Mouse (Mus musculus) forebrain, embryonic 11.5 days (tissue): Measurements from ENCODE around the gene Cd300a. TPM values are rescaled to one million over a fixed set of nuclear protein-coding genes. Genes with fewer than 3 reads are reported as not detected.
A peak's percentile ranks its signal among the peaks of the same experiment; 100 is the strongest.

Experiments
- ATAC-seq: fragments of 200-750 bp; cut with Nextera tagmentation; replicated peaks from 2 replicates; pipeline ENCODE4 v1.8.0; 2017; ENCODE audit warnings: moderate TSS enrichment; ENCODE audit not compliant: low FRiP score
- DNase-seq: peaks from one replicate; pipeline ENCODE4 v3.0.0-alpha.2; 2017; ENCODE audit warnings: low spot score
- H3K27ac ChIP-seq: fragments of 300-500 bp; sonication (generic); 2 replicates; pipeline ENCODE4 v1.5.1; 2014; ENCODE audit warnings: low read depth, low read length
- H3K27me3 ChIP-seq: fragments of 300-500 bp; sonication (generic); 2 replicates; pipeline ENCODE4 v1.6.1; 2014; ENCODE audit warnings: mild to moderate bottlenecking, low read length, mixed read lengths; ENCODE audit not compliant: control insufficient read depth, insufficient read depth
- H3K36me3 ChIP-seq: fragments of 300-500 bp; sonication (generic); 2 replicates; pipeline ENCODE4 v1.6.1; 2014; ENCODE audit warnings: mild to moderate bottlenecking, low read length, moderate library complexity, mixed read lengths; ENCODE audit not compliant: control insufficient read depth, insufficient read depth
- H3K4me1 ChIP-seq: fragments of 300-500 bp; sonication (generic); replicated peaks from 2 replicates; pipeline ENCODE4 v1.6.1; 2014; ENCODE audit warnings: low read length, mixed read lengths; ENCODE audit not compliant: control insufficient read depth, insufficient read depth
- H3K4me2 ChIP-seq: fragments of 300-500 bp; sonication (generic); 2 replicates; pipeline ENCODE4 v1.6.1; 2014; ENCODE audit warnings: low read depth, mild to moderate bottlenecking, low read length, moderate library complexity, mixed read lengths; ENCODE audit not compliant: severe bottlenecking
- H3K4me3 ChIP-seq: fragments of 300-500 bp; sonication (generic); 2 replicates; pipeline ENCODE4 v1.5.1; 2014; ENCODE audit warnings: low read depth, low read length
- H3K9ac ChIP-seq: fragments of 300-500 bp; sonication (generic); 2 replicates; pipeline ENCODE4 v1.6.1; 2014; ENCODE audit warnings: low read length
- H3K9me3 ChIP-seq: fragments of 300-500 bp; sonication (generic); 2 replicates; pipeline ENCODE4 v1.6.1; 2016; ENCODE audit warnings: low read length, mixed read lengths; ENCODE audit not compliant: control insufficient read depth
- WGBS: fragments of 180-500 bp; shearing (Covaris S2); extraction: QIAGEN DNeasy Blood & Tissue Kit; methylation state at CpG from one replicate; pipeline ENCODE4 v1.1.7; 2014; 5-methylcytosine and 5-hydroxymethylcytosine counted together
- polyA plus RNA-seq: library from polyadenylated mRNA; unstranded; fragments of >200 nt; fragmentation: Nextera tagmentation; extraction: Ambion mirVana; gene quantifications from 2 replicates; pipeline ENCODE4 v1.2.1, GENCODE M21; 2014

The Cd300a gene
- 0.35 and 0.64 TPM in 2 replicates for polyA plus RNA-seq

GRCm38 (mm10) chr11:114889991-114890518 is at the start of gene Cd300a:
Cd300a (plus strand) TSS chr11:114890041.
- no peak within 1 kb of the TSS for H3K9ac ChIP-seq
- no peak for ATAC-seq
- no peaks in the 10 kb centered on the region for H3K36me3 ChIP-seq
- H3K4me1 ChIP-seq, result no peaks in the 10 kb centered on the region
- H3K9me3 ChIP-seq, result no peaks in the 10 kb centered on the region
- DNase-seq, result no peak
- 70% methylated on average over 18 of the region's 18 CpGs for WGBS
- H3K4me3 ChIP-seq, result no peak within 1 kb of the TSS
- no peaks in the 10 kb centered on the region for H3K27me3 ChIP-seq
- H3K4me2 ChIP-seq, result no peak within 1 kb of the TSS
- H3K27ac ChIP-seq, result no peak within 1 kb of the TSS

- Histone ChIP-seq H3K4me2 (0 out of 2 replicates have a peak overlapping the region, but pooled peaks have one; percentile 29), H3K27me3 (0 out of 2 replicates have a peak, but pooled peaks cover 2% of the 10 kb centered on the region), H3K9me3 (no peaks in the 10 kb centered on the region; the same call in 1 of the 2 replicates), H3K27ac (peak overlapping the region; percentile 64; the same call in 1 of the 2 replicates), H3K36me3 (no peaks in the 10 kb centered on the region), H3K9ac (peak overlapping the region; percentile 57; the same call in 1 of the 2 replicates), H3K4me3 (no peak overlapping the region), H3K4me1 (peaks cover 2% of the 10 kb centered on the region; the same call in 1 of the 2 replicates)
- WGBS, result 4% methylated on average over 8 of the region's 8 CpGs
- DNase-seq (peak; percentile 66), ATAC-seq (no peak)
These were observed 45.9 kb upstream of the Cd300a start for GRCm38 (mm10) chr11:114843818-114844463.

GRCm38 (mm10) chr11:114844464-114845220 is 45.2 kb upstream of the Cd300a start:
- Histone ChIP-seq H3K27ac (no peak overlapping the region), H3K27me3 (peaks cover 8% of the 10 kb centered on the region), H3K4me3 (no peak overlapping the region), H3K9me3 (no peaks in the 10 kb centered on the region; the same call in 1 of the 2 replicates), H3K4me1 (peaks cover 2% of the 10 kb centered on the region; the same call in 1 of the 2 replicates), H3K9ac (no peak overlapping the region), H3K4me2 (no peak overlapping the region), H3K36me3 (no peaks in the 10 kb centered on the region)
- DNase-seq, result no peak
- WGBS, result 65% methylated on average over 7 of the region's 7 CpGs
- ATAC-seq, result no peak

- no peaks in the 10 kb centered on the region; the same call in 1 of the 2 replicates for H3K9me3 ChIP-seq
- ATAC-seq (no peak), DNase-seq (no peak)
- H3K4me2 ChIP-seq, result no peak overlapping the region
- H3K27ac ChIP-seq, result no peak overlapping the region
- H3K27me3 ChIP-seq, result peaks cover 24% of the 10 kb centered on the region
- H3K36me3 ChIP-seq, result no peaks in the 10 kb centered on the region
- WGBS, result 82% methylated on average over 4 of the region's 4 CpGs
- peaks cover 2% of the 10 kb centered on the region; the same call in 1 of the 2 replicates for H3K4me1 ChIP-seq
- H3K9ac ChIP-seq, result no peak overlapping the region
- H3K4me3 ChIP-seq, result no peak overlapping the region
These were observed 43.5 kb upstream of the Cd300a start for GRCm38 (mm10) chr11:114846336-114846735.

GRCm38 (mm10) chr11:114847008-114847407 is 42.8 kb upstream of the Cd300a start:
- H3K4me2 ChIP-seq, result no peak overlapping the region
- H3K9me3 ChIP-seq, result no peaks in the 10 kb centered on the region
- H3K27me3 ChIP-seq, result peaks cover 31% of the 10 kb centered on the region
- no peaks in the 10 kb centered on the region for H3K36me3 ChIP-seq
- DNase-seq (no peak), ATAC-seq (no peak)
- WGBS, result 83% methylated on average over 5 of the region's 5 CpGs
- H3K4me1 ChIP-seq, result peaks cover 4% of the 10 kb centered on the region; the same call in 1 of the 2 replicates
- H3K4me3 ChIP-seq, result no peak overlapping the region
- no peak overlapping the region for H3K27ac ChIP-seq
- H3K9ac ChIP-seq, result no peak overlapping the region

GRCm38 (mm10) chr11:114849572-114849971 is 40.3 kb upstream of the Cd300a start:
- H3K27ac ChIP-seq, result no peak overlapping the region
- H3K9me3 ChIP-seq, result no peaks in the 10 kb centered on the region
- H3K27me3 ChIP-seq, result peaks cover 45% of the 10 kb centered on the region
- H3K4me3 ChIP-seq, result no peak overlapping the region
- H3K4me2 ChIP-seq, result no peak overlapping the region
- no peak overlapping the region for H3K9ac ChIP-seq
- H3K36me3 ChIP-seq, result no peaks in the 10 kb centered on the region
- WGBS, result 4% methylated on average over 2 of the region's 2 CpGs
- ATAC-seq (no peak), DNase-seq (no peak)
- H3K4me1 ChIP-seq, result peaks cover 6% of the 10 kb centered on the region; the same call in 1 of the 2 replicates

GRCm38 (mm10) chr11:114850066-114850451 is 39.8 kb upstream of the Cd300a start:
- no peak overlapping the region for H3K4me3 ChIP-seq
- no peak overlapping the region; the same call in 1 of the 2 replicates for H3K4me2 ChIP-seq
- no peaks in the 10 kb centered on the region for H3K36me3 ChIP-seq
- WGBS, result 16% methylated on average over 5 of the region's 5 CpGs
- peaks cover 6% of the 10 kb centered on the region; the same call in 1 of the 2 replicates for H3K4me1 ChIP-seq
- no peaks in the 10 kb centered on the region for H3K9me3 ChIP-seq
- no peak overlapping the region for H3K9ac ChIP-seq
- DNase-seq (no peak), ATAC-seq (no peak)
- H3K27me3 ChIP-seq, result peaks cover 45% of the 10 kb centered on the region
- H3K27ac ChIP-seq, result no peak overlapping the region

GRCm38 (mm10) chr11:114850452-114851268 is 39.2 kb upstream of the Cd300a start, which contains the start of gene Gprc5c:
Gprc5c (plus strand) TSS chr11:114851152.
- DNase-seq, result peak; percentile 69

More at GRCm38 (mm10) chr11:114850452-114851268, 39.2 kb upstream of the Cd300a start, which contains the start of gene Gprc5c:
- WGBS, result under 1% methylated on average over 32 of the region's 43 CpGs
- Histone ChIP-seq H3K4me1 (peaks cover 6% of the 10 kb centered on the region; the same call in 1 of the 2 replicates), H3K4me2 (peak within 1 kb of the TSS; percentile 95), H3K27ac (no peak within 1 kb of the TSS), H3K4me3 (peak within 1 kb of the TSS; percentile 53), H3K36me3 (no peaks in the 10 kb centered on the region), H3K27me3 (peaks cover 45% of the 10 kb centered on the region), H3K9me3 (no peaks in the 10 kb centered on the region), H3K9ac (peak within 1 kb of the TSS; percentile 50)
- peak; percentile 49; the same call in 1 of the 2 replicates for ATAC-seq
